Mouse (Mus musculus) left cerebral cortex, postnatal 25 days (tissue): Measurements from ENCODE around the gene Mrln. TPM values are rescaled to one million over a fixed set of nuclear protein-coding genes. Genes with fewer than 3 reads are reported as not detected.

ENCODE experiments used
- DNase-seq, 2 experiments: peaks; one replicate each; pipeline ENCODE4 v3.0.0; 2022; ENCODE audit warnings: low spot score in 2 of 2, mixed read lengths in 1 of 2
- intact Hi-C: fragments of 180-260 bp; cut with DNase I; formaldehyde crosslinking; loops from one replicate; pipeline ENCODE4 v1.15.1; 2025
- total RNA-seq, 2 experiments: library from RNA; stranded (reverse); gene quantifications; 2 replicates each; pipeline ENCODE4 v1.2.3; 2021

Gene Mrln
- total RNA-seq, result not detected

DNA sequence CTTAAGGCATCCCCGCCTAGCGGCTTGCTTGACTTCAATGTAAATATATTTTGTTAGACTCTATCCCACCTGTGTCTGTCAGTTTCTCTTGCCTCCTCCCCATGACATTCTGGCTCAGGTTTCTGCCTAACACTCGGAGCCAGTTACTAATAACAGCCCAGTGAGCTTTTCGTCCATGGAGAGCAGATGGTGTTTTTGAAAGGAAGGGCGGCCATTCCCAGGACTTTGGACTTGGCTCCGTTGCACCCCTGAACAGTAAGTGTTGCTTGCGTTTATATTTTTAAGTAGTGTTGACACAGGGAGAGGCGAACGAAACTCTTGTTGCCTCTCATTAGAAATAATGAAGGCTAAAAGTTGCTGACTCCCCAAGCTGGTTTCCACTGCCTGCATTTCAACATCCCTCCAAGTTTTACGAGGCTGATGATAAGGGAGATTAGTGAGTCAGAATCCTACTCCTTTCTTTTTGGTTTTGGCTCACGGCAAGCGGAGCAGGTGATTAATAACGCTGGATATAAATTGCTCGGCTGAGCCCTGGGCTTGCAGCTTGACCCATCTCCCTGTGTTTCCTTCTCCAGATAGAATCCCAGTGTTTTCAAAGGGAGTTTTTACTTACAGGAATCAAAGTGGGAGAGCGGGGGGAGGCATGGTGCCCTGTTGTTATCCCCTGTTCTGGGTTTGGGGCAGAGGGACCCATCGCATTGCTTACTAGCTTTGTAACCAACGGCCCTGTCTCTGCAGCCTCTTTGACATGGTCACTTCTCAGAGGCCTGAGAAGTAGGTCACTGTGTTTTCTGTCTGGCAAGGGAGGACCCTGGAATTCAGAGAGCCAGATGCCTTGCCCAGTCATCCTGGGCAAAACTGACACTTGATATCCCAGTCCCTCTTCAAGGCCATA, at the start of gene Mrln:
Mrln (plus strand) TSS at position 160 of the 895 bp plus-strand sequence.
- intact Hi-C loops, result no loop called here
- no peak for DNase-seq

DNA sequence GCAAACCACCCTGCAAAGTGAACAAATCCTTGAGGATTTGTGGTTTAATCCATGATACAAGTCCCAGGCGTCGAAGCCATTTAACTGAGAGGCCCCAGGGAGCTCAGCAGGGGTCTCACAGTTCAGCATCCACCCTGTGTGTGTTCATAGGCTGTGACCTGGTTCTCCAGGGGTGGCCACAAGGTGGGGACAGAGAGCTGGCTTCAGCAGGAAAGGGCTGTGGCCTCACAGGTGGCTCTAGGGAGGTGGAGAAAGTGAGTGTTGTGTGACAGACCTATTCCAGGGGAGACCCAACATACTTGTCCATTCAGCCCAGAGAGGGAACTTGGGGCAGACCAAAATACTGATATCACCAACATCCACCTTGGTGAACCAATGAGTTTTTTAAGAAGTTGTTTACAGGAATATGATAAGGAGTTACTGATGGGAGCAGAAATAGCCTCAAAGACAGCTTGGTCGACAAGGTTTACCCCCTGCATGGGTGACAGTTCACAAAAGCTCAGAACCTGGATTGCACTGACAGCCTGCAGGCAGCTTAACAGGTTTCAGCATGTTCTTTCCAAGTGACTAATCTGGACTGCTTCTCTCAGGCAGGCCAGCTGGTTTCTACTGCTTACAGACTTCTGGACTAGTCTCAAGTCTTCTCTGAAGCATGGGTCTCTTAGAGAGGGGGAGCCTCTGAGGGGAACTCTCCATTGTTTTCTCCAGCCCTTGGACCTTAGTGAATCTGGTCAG, 47.9 kb upstream of the Mrln start:
- intact Hi-C loops, result no loop called here
- no peak for DNase-seq

DNA sequence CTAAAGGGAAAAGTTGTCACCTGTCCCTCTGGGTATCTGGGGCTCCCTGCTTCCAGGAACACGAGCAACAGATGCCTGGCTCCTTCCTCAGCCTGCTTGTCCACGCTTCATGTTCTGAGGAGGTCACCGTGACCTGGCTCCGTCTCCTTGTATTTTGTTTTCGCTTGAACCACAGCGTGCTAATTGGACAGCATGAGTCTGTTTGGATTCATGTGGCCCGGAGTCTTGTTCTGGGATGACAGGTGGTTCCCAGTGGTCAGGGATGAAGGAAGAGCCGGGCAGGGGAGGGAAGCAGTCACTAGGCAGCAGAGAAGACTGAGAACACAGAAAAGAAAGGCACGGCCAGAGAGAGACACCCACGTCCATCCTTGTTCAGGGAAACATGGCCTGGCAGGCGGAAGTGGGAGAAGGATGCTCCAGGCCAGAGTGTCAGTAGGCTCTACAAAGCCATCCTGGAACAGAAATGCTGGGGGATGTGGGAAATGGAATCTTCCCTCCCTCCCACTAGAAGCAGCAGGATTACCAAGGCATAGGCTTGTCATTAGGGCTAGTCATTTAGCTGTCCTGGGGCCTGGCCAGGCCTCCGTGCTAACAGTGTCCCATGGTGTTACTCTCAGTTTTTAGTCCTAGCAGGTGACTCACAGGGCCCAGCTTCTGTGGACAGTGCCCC, 44.7 kb upstream of the Mrln start:
- intact Hi-C loops, result no loop called here
- no peak for DNase-seq

DNA sequence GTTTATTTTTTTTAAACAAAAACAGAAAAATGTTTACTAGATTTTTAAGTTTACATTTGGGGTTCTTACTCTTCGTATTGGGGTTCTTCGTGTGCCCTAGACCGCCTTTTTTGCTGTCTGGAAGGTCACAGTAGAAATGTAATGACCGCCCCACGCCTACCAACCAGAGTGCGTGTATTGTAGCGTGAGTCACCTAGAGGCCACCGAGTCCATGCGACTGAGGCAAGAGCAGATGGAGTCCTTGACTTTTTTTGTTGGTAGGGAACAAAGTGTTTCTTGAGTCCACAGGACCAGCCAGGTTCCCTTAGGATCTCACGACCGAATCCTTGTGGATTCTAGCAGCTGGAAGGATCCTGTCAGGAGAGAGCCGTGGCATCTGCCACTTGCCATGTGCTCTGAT, 43.7 kb upstream of the Mrln start:
- DNase-seq, result no peak
- intact Hi-C loops, result no loop called here

DNA sequence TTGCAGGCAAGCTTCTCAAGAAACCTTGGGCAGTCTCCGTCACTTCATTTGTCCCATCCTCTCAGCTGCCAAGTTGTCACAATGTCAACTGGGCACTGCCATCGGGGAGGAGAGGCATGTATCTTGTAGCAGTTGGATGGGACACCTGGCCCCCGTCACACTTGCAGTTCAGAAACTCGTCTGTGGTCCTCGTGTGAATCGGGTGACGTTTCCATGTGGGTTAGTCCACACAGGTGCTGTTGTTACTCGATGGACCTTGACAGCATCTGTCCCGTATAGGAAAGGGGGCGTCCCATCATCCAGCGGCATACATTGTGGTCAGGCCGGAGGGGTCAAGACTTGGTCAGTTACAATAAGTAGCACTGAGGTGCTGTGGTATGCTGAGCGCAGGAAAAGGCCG, 43.0 kb upstream of the Mrln start:
- no peak for DNase-seq
- intact Hi-C loops, result no loop called here

DNA sequence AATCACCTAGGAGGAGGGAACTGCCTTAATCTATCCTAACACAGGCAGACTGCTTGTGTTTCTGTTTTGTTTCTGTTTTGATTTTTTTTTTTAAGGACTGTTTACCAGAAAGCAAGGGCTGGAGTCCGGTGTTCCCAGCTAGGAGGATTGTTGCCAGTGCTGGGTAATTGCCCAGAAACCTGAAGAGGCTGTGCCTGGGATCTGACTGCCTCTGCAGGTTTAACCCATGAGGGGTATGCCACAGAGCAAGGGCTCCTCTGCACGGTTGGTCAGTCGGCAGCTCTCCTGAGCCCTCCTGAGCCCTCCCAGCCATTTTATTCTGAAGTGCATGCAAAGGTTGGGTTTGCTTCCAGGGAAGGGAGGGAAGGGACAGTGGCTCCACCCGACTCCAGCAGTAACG, 40.8 kb upstream of the Mrln start:
- intact Hi-C loops, result no loop called here
- no peak for DNase-seq

DNA sequence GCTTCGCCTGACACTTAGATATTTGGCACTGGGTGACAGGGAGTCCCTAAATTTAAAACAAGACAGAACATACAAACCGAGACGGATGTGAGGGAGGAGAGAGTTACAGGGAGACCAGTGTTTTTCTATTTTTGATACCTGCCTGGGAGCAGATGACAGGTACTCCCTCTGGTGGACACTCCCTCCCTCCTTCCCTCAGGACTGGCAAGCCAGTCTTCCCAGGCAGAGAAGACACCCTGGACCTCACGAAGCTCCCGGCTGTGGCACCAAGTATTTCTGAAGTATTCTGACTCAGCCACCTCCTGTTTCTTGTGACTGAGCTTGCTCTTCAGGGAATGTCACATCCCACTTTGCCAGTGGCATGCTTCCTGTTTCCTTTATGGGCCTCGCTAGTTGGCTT, 38.6 kb upstream of the Mrln start:
- intact Hi-C loops, result no loop called here
- peak; percentile 47 to 83 for DNase-seq

DNA sequence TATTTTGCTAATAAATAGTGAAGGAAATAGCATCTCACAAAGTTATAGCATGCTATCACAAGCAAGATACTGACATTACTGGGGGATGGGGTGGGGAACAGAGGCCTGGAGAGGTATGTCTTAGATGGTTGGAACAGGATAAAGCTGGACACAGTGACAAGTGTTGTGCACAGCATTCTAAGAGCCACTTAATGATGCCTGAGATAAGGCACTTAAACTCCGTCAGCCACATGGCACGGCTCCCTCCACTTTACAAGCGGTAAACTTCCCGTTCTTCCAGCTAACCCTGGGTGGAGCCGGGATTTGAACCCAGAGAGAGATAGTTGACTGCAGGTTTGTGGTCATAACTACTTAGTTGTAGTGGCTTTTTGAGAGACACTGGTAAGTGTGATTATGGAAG, 38.0 kb upstream of the Mrln start:
- intact Hi-C loops, result no loop called here
- DNase-seq, result no peak

DNA sequence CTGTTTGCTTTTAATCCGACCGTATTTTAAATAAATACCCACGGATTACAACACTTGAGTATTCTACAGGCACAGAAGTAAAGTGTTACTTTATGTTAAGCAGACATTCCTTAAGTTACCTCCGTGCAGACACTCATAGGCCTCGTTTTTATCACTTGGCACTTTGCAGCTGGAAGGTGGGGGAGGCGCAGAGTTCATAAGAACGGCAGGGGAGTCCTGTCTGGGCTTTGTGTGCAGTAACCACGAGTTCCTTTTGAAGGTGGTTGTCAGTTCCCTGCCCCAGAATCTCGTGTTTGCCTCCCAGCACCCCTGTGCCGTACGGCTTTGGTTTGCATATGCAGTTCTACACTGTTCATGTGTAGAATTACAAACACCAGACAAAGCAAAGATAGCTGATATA, 36.8 kb upstream of the Mrln start:
- intact Hi-C loops, result loop anchor here (2.0 kb wide), 1 partner anchor 69 kb away; no protein-coding TSS in a partner anchor
- no peak for DNase-seq

DNA sequence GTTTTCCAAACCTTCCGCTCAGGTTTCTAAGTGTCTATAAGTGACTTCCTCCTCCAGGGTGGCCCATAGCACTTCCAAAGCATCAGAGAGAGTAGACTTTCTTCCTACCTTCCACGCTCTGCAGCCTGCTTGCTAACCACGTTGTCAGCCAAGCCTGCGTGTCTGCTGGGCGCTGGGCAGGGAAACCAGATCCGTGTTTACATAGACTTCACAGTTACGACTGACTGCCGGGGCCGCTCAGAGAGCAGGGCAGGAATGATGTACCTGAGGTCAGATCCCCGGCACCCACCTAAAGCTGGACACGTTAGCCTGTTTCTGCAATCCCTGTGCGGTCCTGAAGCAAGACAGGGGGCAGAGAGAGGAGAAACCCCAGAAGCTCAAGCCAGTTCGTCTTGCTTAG, 36.1 kb upstream of the Mrln start:
- intact Hi-C loops, result loop anchor here (2.0 kb wide), 1 partner anchor 70 kb away; no protein-coding TSS in a partner anchor

DNA sequence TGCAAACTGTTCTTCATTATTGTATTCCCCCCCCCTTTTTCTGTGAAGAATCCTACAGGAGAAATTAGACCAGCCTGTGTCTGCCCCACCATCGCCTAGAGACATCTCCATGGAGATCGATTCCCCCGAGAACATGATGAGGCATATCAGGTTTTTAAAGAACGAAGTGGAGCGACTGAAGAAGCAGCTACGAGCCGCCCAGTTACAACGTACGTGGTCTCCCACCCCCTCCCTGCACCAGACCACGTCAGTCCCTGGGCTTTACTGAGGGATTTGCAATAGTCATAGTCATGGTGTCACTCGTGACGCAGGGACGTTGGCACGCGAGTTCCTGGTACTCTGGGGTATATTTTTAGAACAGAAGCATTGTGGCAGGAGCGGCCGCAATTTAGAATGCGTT, 35.4 kb upstream of the Mrln start:
- DNase-seq, result peak; percentile 52 to 83
- intact Hi-C loops, result loop anchor here (2.0 kb wide), 1 partner anchor 70 kb away; no protein-coding TSS in a partner anchor

More for the DNA sequence above, 36.1 kb upstream of the Mrln start:
- no peak for DNase-seq

DNA sequence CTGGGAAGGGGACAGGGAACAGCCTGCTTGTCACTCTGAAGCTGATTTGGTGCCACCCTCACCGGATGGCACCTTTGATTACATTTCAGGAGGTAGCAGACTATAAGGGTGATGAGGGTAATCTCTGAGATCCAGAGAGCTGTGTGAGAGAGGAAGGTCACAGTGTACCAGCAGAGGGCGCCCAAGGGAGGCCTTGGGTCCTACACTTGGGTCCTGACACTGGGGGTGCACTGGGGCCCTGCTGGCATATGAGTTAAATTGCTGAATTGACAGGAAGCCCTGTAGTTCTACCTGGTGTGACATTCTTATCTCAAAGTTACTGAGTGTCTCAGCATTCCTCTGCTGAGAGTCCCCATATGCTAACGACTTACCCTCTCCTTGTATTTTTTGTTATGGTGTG, 31.1 kb upstream of the Mrln start:
- intact Hi-C loops, result loop anchor here (5.0 kb wide), 1 partner anchor 119 kb away; no protein-coding TSS in a partner anchor
- peak; percentile 49 for DNase-seq

DNA sequence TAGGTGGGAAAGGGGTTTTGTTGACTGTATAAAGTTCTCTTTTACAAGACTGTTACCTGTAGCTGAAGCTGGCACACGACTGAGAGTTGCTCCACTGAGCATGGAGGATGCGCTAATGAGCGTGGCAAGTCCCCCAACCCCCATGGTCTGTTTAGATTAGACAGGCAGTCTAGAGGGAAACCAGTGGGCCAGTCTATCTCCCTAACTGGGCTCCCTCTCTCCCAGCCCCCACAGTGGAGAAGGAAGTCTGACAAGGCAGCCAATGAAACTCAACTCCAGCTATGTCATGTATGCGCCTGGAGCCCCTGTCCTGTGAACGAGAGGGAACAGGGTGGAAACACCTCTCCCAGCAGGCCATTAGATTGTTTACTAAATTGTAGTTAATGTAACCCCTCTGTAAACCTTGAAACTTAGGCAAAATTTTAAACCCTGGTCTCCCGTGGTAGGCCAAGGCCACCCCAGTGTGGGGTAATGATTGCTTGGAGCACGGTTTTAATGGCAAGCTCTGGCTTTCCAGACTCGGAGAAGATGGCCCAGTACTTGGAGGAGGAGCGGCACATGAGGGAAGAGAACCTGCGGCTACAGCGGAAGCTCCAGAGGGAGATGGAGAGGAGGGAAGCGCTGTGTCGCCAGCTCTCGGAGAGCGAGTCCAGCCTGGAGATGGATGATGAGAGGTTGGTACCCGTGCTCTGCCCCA, 29.8 kb upstream of the Mrln start:
- intact Hi-C loops, result loop anchor here (5.0 kb wide), 1 partner anchor 118 kb away; no protein-coding TSS in a partner anchor
- DNase-seq, result no peak

DNA sequence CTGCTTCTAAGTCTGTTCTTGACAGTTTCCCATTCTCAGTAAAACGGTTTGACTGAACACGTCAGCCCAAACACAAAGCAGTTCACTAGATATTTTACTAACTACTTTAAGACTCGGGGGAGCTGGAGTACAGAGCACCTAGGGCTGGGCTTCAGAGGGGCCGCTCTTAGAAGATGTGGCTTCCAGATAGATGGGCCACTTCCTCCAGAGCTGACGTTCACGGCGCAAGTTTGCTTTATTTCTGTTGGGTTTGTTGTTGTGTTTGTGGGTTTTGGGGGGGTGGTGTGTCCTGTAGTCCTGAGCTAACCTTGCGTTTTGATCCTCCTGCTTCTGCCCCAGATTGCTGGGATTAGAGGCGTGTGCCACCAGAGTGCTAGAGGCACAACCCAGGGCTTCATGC, 23.7 kb upstream of the Mrln start:
- no peak for DNase-seq
- intact Hi-C loops, result no loop called here

DNA sequence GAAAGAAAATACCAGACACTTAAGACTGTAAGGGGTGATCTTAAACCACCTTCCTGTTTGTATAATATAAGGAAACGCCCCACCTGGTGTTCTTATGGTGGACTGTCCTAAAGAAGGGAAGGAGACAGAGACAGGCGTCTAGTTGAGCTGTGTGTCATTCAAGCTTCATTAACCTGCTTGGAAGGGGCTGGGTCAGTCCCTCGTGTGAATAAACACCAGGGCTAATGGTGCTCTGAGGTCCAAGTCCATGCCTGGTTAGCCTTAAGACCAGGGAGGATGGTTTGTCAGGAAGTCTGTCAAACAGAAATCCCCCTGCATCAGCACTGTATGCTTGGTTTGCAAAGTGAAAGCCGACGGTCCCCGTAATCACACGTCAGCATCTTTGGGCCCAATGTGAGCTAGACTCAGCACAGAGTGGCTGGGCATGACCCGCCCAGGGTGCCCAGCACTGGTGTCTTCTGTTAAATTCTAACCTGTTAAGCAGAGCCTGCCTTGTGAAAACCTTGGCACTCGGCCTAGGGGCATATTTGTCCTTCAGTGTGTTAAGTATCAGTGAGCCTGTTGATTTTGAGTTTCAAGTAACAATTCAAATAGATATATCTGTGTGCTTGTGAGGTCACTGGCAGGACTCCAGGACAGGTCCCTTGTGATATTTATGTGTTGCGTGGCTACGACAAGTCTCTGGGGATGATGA, 23.0 kb upstream of the Mrln start:
- intact Hi-C loops, result no loop called here
- no peak for DNase-seq

DNA sequence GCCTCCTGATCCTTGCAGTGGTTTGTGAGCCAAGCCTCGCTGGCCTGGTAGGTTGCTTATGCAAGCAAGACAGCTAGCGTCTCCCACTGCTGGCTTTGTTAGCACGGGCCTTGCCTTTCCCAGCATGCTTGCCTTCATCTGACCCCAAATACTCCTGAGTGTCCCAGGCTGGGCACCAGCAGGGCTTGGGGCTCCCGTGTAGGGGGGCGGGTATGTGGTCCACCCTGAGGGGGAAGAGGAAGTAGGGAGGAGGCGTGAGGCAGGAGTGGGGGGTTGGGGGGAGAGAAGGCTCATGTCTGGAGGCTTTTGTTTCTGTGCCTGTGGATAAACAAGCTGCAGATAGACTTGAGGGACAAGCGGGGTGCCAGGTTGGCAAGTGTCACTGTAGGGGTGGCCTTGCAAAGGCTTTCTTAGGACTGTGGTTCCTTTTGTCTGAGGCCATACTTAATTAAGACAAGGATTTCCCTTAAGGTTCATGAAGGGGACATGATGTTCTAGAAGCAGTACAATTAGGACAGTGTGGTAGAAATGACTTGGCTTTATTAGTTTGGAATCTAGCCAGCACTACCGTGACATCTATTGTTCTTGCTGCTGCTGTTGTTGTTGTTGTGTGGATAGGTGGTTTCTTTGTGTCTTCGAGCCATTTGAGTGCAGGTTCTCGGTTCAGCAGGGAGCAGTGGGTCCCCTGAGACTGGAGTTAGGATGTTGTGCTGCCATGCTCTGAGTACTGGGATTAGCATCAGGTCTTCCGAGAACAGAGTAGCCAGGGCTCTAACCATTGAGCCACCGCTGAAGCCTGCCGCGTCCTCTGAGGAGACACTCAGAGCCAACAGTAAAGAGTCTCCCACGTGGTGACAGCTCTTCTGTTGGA, 21.0 kb upstream of the Mrln start:
- DNase-seq, result no peak
- intact Hi-C loops, result no loop called here

DNA sequence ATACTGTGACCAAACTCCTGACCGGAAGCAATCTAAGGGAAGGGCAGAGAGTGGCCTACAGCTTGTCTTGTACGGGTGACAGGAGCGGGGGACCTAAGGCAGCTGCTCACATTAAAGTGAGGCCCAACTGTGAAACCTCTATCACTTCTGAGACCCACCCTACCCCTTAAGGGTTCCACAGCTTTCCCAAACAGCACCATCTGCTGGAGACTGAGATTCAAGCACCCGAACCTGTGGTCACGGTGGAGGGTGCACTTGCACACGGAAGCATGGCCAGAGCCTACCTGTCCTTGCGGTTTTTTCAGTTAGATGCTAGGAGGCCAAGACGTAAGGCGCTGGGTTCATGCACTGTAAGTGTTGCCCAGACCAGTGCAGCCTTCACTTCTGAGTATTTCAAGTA, 18.3 kb upstream of the Mrln start:
- no peak for DNase-seq

DNA sequence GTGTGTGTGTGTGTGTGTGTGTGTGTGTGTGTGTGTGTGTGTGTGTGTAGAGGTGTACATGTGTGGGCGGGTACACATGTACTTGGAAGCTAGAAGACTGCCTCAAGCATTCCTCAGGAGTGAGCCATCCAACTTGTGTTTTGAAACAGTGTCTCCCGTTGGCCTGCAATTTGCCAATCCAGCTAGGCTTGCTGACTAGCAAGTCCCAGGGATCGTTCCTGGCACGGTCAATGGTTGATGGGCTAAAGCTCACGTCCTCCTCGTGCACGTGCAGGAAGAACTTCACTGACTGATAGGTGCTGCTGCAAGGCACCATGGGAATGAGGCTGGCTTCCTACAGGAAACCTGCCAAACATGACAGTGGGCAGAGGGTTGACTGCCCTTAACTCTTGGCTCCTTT, 17.9 kb upstream of the Mrln start:
- DNase-seq, result no peak
- intact Hi-C loops, result loop anchor here (5.0 kb wide), 1 partner anchor 89 kb away; the partner anchor contains the start of gene Ccdc6

More for the DNA sequence above, 18.3 kb upstream of the Mrln start:
- intact Hi-C loops, result loop anchor here (5.0 kb wide), 1 partner anchor 89 kb away; the partner anchor contains the start of gene Ccdc6
